Mouse (Mus musculus): ENCODE measurements around the gene Cntrob. TPM values are rescaled to one million over a fixed set of nuclear protein-coding genes. Genes with fewer than 3 reads are reported as not detected.
A peak's percentile ranks its signal among the peaks of the same experiment; 100 is the strongest.
"Not testable (repeated sequence)": the region's sequence is repeated elsewhere in the genome, so short reads cannot be mapped to it uniquely, and the experiment has no call there.

Cntrob gene
- polyA plus RNA-seq, 1 experiment from 2014 or later: 13.7 TPM

DNA sequence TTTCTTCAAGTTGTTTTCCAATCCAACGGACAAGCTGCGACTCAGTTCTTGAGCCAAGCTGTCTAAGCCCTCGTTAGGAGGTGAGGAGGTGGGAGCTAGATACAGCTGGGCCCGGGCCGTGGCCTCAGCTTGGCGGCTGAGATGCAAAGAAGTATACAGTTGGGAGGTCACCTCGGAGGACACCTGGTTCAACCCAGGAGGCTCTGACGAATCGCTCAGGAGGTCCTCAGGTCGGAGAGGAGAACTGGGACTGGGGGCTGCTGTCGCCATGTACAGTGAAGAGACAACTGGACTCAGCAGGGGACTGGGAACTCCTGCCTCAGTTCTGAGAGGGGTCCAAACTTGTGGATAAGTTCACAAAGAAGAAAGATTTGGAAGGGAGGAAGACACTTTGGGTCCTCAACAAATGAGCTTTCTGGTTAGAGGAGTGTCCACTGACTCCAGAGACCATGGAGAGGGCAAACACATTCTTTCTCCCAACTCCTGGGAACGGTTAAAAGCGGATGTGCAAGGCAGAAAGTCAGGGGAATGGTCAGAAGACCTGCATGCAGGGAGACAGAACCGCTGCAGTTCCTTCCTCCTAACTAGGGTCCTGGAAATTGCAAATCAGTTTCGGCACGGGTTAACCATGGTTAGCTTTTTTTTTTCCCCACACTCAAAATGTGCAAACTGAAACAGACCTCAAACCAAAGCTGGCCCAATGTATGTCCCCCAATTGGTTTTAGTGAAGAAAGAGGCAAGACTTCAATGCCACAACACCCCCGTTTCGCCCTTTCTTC, 693 bp downstream of the Cntrob start:
- H3K4me1 ChIP-seq: peaks cover 47% of the 10 kb centered on the region
- H3K27me3 ChIP-seq (replicated peaks): peaks cover 15% of the 10 kb centered on the region
- no peaks in the 10 kb centered on the region for H3K9me3 ChIP-seq
- H3K36me3 ChIP-seq: peaks cover 33% of the 10 kb centered on the region
- no peak for ATAC-seq (ENCODE audit: extremely low read depth, insufficient number of reproducible peaks, low FRiP score, low TSS enrichment)
- H3K4me3 ChIP-seq: peak overlapping the region; percentile 65
- WGBS: 19% methylated on average over 18 of the region's 18 CpGs
- H3K27ac ChIP-seq (replicated peaks): peak overlapping the region; percentile 83
- H3K9ac ChIP-seq: peak overlapping the region; percentile 95
- H3K4me2 ChIP-seq: peak overlapping the region; percentile 94

DNA sequence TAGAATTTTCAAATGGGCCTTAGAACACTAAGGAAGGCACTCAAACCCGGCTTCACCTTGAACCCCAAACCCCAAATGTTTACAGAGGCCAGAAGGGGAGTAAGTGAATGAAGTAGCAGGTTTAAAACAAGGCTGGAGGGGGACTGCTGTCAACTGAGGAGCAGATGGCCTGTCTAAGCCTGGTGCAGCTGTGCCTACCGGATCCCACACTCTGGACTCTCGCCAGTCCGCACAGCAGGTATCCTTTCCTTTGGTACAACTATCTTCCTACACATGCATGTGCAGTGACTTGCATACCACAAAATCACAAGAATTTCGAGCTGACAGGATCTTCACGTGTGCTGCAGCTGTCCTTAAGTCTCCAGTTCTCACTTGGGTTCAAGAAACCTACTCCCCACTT, 1.6 kb downstream of the Cntrob start:
- Histone ChIP-seq H3K9ac (peak overlapping the region; percentile 95), H3K27ac (replicated peaks) (no peak overlapping the region), H3K4me2 (peak overlapping the region; percentile 94), H3K4me1 (peaks cover 43% of the 10 kb centered on the region), H3K36me3 (peaks cover 41% of the 10 kb centered on the region), H3K4me3 (peak overlapping the region; percentile 65; the same call in 1 of the 2 replicates), H3K27me3 (replicated peaks) (peaks cover 6% of the 10 kb centered on the region), H3K9me3 (no peaks in the 10 kb centered on the region)
- 73% methylated on average over 6 of the region's 6 CpGs for WGBS
- no peak for ATAC-seq (ENCODE audit: extremely low read depth, insufficient number of reproducible peaks, low FRiP score, low TSS enrichment)

DNA sequence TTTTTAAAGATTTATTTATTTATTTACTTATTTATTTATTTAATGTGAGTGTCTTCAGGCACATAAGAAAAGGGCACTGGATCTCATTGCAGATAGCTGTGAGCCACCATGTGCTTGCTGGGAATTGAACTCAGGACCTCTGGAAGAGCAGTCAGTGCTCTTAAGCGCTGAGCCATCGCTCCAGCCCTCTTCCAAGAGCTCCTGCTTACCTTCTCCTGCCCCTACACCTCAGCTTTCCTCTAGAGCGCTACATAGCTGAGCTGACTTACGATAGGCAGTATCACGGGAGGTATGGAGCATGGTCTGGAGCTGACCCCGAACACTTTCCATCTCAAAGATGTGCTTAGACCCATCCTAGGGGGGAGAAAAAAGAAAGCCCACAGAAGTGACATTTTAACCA, 2.0 kb downstream of the Cntrob start:
- Histone ChIP-seq H3K27me3 (replicated peaks) (peaks cover 2% of the 10 kb centered on the region), H3K9me3 (no peaks in the 10 kb centered on the region), H3K4me2 (peak overlapping the region; percentile 94), H3K9ac (peak overlapping the region; percentile 95), H3K27ac (replicated peaks) (no peak overlapping the region), H3K4me1 (peaks cover 39% of the 10 kb centered on the region), H3K4me3 (no peak overlapping the region), H3K36me3 (peaks cover 45% of the 10 kb centered on the region)
- 93% methylated on average over 6 of the region's 6 CpGs for WGBS
- no peak for ATAC-seq (ENCODE audit: extremely low read depth, insufficient number of reproducible peaks, low FRiP score, low TSS enrichment)

DNA sequence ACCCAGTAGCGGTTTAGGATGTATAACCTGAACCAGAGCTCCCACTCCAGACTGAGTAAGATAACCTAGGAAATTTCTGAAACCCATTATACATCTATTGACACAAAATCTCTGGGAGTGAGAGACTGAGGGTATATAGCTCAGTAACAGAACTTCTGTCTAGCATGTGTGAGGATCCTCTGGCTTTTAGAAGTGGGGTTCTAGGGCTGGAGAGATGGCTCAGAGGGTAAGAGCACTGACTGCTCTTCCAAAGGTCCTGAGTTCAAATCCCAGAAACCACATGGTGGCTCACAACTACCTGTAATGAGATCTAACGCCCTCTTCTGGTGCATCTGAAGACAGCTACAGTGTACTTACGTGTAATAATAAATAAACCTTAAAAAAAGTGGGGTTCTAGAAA, 5.6 kb downstream of the Cntrob start:
- ATAC-seq (ENCODE audit: extremely low read depth, insufficient number of reproducible peaks, low FRiP score, low TSS enrichment); H3K27me3 ChIP-seq (replicated peaks); H3K4me3 ChIP-seq; H3K9me3 ChIP-seq; H3K9ac ChIP-seq; H3K4me2 ChIP-seq; H3K27ac ChIP-seq (replicated peaks): not testable (repeated sequence)
- Histone ChIP-seq H3K4me1 (peaks cover 15% of the 10 kb centered on the region), H3K36me3 (peaks cover 75% of the 10 kb centered on the region)
- WGBS: 82% methylated on average over 3 of the region's 3 CpGs

DNA sequence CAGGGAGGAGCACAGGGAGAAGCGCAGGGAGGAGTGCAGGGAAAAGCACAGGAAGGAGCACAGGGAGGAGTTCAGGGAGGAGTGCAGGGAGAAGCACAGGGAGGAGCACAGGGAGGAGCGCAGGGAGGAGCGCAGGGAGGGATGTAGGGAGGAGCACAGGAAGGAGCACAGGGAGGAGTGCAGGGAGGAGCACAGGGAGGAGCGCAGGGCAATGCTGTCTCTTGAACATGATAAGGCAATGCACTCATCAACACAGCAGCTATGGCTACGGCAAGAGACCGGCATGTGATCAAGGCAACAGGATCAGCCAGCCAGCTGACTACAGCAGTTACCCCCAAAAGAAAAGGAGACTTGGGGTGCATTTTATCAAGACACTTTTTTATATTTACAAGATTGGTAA, 7.2 kb downstream of the Cntrob start:
- Histone ChIP-seq H3K4me2 (no peak overlapping the region), H3K36me3 (peaks cover 89% of the 10 kb centered on the region), H3K9ac (no peak overlapping the region), H3K27me3 (replicated peaks) (no peaks in the 10 kb centered on the region), H3K4me3 (no peak overlapping the region), H3K4me1 (no peaks in the 10 kb centered on the region), H3K9me3 (no peaks in the 10 kb centered on the region), H3K27ac (replicated peaks) (no peak overlapping the region)
- WGBS: 98% methylated on average over 6 of the region's 6 CpGs
- ATAC-seq (ENCODE audit: extremely low read depth, insufficient number of reproducible peaks, low FRiP score, low TSS enrichment): no peak

DNA sequence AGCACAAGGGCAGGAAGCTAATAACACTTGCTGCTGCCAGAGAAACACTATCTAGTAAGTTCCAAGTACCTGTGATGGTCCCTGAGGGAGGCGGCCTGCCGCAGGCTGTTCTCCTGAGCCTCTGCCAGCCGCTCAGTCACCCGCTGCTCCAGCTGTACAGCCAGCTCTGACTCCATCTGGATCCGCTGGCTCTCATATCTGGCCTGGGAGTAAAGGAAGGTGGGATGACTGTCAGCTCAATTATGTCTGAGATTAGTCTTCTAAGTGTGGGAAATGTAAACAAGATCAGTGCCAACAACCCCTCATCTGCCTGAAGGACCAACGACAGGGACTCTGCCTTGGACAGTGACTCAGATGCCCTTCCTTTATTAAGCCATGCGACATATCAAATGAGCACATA, 12.3 kb downstream of the Cntrob start:
- no peak for ATAC-seq (ENCODE audit: extremely low read depth, insufficient number of reproducible peaks, low FRiP score, low TSS enrichment)
- 59% methylated on average over 7 of the region's 7 CpGs for whole genome bisulfite sequencing
- no peak overlapping the region for H3K27ac ChIP-seq (replicated peaks)
- peaks cover 91% of the 10 kb centered on the region for H3K36me3 ChIP-seq
- H3K9ac ChIP-seq: 0 out of 2 replicates have a peak overlapping the region, but pooled peaks have one; percentile 10
- H3K4me3 ChIP-seq: no peak overlapping the region
- no peak overlapping the region for H3K4me2 ChIP-seq
- no peaks in the 10 kb centered on the region for H3K4me1 ChIP-seq
- H3K9me3 ChIP-seq: no peaks in the 10 kb centered on the region
- no peaks in the 10 kb centered on the region for H3K27me3 ChIP-seq (replicated peaks)

DNA sequence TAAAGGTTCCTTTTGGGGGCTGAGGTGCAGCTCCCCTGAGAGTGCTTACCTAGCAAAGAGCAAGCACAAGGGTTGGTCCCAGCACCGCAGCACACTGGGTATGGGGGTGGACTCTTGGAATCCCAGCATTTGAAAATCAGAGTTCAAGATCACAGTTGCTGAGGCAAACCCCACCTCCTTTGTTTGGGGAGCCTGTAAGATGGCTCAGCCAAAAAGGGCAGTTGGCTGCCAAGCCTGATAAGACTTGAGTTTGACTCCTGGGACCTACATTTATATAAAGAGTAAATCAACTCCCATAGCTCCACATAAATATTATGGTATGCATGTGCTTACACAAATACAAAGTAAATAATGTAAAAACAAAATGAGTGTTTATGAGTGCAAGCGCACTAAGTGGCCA, 17.5 kb downstream of the Cntrob start:
- Histone ChIP-seq H3K36me3 (peaks cover 97% of the 10 kb centered on the region), H3K9me3 (no peaks in the 10 kb centered on the region), H3K4me2 (no peak overlapping the region), H3K4me1 (no peaks in the 10 kb centered on the region), H3K27ac (replicated peaks) (no peak overlapping the region), H3K4me3 (no peak overlapping the region), H3K9ac (no peak overlapping the region), H3K27me3 (replicated peaks) (no peaks in the 10 kb centered on the region)
- WGBS: 91% methylated on average over 2 of the region's 2 CpGs
- ATAC-seq (ENCODE audit: extremely low read depth, insufficient number of reproducible peaks, low FRiP score, low TSS enrichment): no peak

DNA sequence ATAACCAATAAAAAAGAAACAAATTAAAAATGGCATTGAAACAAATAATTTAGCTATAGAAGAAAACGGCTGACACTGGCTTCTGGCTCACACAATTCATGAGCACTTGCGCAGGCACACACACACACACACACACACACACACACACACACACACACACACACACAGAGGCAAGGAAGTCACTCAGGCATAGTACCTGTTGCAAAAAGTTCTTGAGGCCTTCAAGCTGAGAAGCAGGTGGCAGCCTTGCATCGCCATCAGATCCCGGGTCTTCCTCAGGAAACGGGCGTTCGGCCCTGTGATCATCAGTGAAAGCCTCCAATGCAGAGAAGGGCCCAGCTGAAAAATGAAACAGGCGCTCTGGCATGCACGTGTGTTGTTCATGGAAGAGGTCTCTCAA, 18.3 kb downstream of the Cntrob start:
- Histone ChIP-seq H3K27ac (replicated peaks) (no peak overlapping the region), H3K4me1 (no peaks in the 10 kb centered on the region), H3K27me3 (replicated peaks) (no peaks in the 10 kb centered on the region), H3K9ac (no peak overlapping the region), H3K4me2 (no peak overlapping the region), H3K9me3 (no peaks in the 10 kb centered on the region), H3K36me3 (peaks cover 96% of the 10 kb centered on the region), H3K4me3 (no peak overlapping the region)
- ATAC-seq (ENCODE audit: extremely low read depth, insufficient number of reproducible peaks, low FRiP score, low TSS enrichment): no peak
- 88% methylated on average over 9 of the region's 9 CpGs for WGBS

DNA sequence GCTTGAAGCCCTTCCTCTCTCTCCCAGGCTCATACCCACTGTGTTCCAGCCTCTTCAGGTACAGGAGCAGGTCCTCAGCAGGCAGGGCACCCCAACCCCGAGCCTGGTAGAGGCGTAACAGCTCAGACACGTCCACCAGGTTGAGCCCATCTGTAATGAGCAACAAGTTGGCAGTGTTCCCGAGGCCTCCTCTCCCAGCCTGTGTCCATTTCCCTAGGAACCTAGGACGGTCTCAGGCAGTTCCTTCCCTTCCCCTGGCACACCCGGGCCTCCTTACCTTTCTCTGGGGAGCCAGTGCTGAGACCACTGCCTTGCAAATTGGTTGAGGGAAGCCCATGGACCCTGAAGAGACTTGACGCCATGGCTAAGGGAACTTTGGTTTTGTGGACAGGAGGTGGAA, 20.8 kb downstream of the Cntrob start:
- no peaks in the 10 kb centered on the region for H3K4me1 ChIP-seq
- no peak overlapping the region for H3K4me2 ChIP-seq
- H3K27ac ChIP-seq (replicated peaks): no peak overlapping the region
- H3K27me3 ChIP-seq (replicated peaks): no peaks in the 10 kb centered on the region
- 81% methylated on average over 7 of the region's 7 CpGs for WGBS
- no peak overlapping the region for H3K4me3 ChIP-seq
- no peaks in the 10 kb centered on the region for H3K9me3 ChIP-seq
- no peak for ATAC-seq (ENCODE audit: extremely low read depth, insufficient number of reproducible peaks, low FRiP score, low TSS enrichment)
- H3K9ac ChIP-seq: no peak overlapping the region
- H3K36me3 ChIP-seq: peaks cover 93% of the 10 kb centered on the region

DNA sequence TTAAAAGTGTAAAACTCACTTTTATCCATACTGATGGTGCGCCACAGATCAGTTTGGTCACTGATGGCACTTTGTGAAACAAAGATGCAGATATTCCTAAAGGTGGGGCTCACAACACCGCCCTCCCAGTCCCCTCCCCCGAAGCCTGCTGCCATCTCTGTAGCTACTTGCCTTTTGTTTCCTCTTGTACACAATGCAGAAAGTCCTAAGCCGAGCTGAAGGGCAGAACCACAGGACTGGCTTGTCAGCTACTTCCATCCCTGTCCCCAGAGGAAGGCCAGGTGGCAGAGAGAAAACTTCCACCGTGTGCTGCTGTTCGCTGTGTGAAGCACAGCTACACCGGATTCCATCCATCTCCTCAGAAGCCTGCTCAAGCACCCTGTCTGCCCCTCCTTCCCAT, 25.3 kb downstream of the Cntrob start:
- H3K27ac ChIP-seq (replicated peaks): no peak overlapping the region
- no peak overlapping the region for H3K4me3 ChIP-seq
- no peaks in the 10 kb centered on the region for H3K27me3 ChIP-seq (replicated peaks)
- no peak overlapping the region for H3K9ac ChIP-seq
- no peaks in the 10 kb centered on the region for H3K9me3 ChIP-seq
- ATAC-seq (ENCODE audit: extremely low read depth, insufficient number of reproducible peaks, low FRiP score, low TSS enrichment): no peak
- 66% methylated on average over 7 of the region's 7 CpGs for WGBS
- no peak overlapping the region for H3K4me2 ChIP-seq
- peaks cover 53% of the 10 kb centered on the region for H3K36me3 ChIP-seq
- no peaks in the 10 kb centered on the region for H3K4me1 ChIP-seq

DNA sequence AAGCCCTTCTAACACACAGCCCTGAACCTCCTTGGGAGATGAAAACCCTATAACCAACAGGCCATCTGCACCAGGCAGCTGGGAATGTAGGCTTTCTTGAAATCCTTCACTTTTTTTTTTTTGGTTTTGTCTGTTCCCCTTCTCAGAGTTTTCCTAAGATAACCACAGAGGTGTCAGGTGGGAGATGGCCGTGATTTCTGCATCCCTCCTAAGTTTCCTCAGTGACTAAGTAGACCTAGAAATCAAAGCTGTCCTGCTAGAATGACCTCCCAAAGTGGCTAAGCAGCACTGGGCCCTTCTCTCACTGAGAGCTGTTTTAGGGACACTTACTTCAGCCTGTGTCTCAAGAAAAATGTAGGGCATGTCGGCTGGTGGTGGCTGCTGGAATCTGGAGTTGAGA, 25.8 kb downstream of the Cntrob start:
- peaks cover 49% of the 10 kb centered on the region for H3K36me3 ChIP-seq
- WGBS: 60% methylated on average over 2 of the region's 2 CpGs
- H3K4me2 ChIP-seq: no peak overlapping the region
- no peak for ATAC-seq (ENCODE audit: extremely low read depth, insufficient number of reproducible peaks, low FRiP score, low TSS enrichment)
- H3K9me3 ChIP-seq: no peaks in the 10 kb centered on the region
- no peaks in the 10 kb centered on the region for H3K4me1 ChIP-seq
- no peak overlapping the region for H3K9ac ChIP-seq
- no peaks in the 10 kb centered on the region for H3K27me3 ChIP-seq (replicated peaks)
- H3K4me3 ChIP-seq: no peak overlapping the region
- no peak overlapping the region for H3K27ac ChIP-seq (replicated peaks)

DNA sequence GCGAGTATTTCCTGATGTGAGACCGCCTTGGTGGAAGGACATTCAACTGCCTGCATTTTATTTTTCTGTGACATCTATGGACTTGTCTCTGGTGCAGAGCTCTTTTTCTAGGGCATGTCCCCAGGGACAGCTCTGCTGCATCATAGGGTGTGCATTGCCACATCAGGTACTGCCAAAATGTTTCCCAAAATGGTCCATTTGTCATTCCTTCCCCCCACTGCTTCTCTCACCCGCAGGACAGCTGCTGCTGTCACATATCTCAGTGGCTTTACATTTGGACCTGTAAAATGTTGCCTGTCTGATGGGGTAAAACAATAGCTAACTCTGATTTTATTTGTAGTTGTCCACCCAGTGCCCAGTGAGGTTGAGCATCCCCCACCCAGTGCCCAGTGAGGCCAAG, 28.3 kb downstream of the Cntrob start:
- Histone ChIP-seq H3K4me3 (no peak overlapping the region), H3K4me1 (no peaks in the 10 kb centered on the region), H3K27me3 (replicated peaks) (no peaks in the 10 kb centered on the region), H3K27ac (replicated peaks) (no peak overlapping the region), H3K4me2 (no peak overlapping the region), H3K36me3 (peaks cover 28% of the 10 kb centered on the region), H3K9ac (no peak overlapping the region), H3K9me3 (no peaks in the 10 kb centered on the region)
- no peak for ATAC-seq (ENCODE audit: extremely low read depth, insufficient number of reproducible peaks, low FRiP score, low TSS enrichment)
- 81% methylated on average over 3 of the region's 3 CpGs for WGBS

Measured in heart, embryonic 13.5 days (tissue).